Mouse (Mus musculus) retina, embryonic 14.5 days (tissue): ENCODE measurements around the gene Skap1.
"Not testable (repeated sequence)": the region's sequence is repeated elsewhere in the genome, so short reads cannot be mapped to it uniquely, and the experiment has no call there.

Experiments used
- DNase-seq: peaks from one replicate; pipeline ENCODE4 v3.0.0-alpha.2; 2015; ENCODE audit warnings: low spot score

Skap1 gene

DNA sequence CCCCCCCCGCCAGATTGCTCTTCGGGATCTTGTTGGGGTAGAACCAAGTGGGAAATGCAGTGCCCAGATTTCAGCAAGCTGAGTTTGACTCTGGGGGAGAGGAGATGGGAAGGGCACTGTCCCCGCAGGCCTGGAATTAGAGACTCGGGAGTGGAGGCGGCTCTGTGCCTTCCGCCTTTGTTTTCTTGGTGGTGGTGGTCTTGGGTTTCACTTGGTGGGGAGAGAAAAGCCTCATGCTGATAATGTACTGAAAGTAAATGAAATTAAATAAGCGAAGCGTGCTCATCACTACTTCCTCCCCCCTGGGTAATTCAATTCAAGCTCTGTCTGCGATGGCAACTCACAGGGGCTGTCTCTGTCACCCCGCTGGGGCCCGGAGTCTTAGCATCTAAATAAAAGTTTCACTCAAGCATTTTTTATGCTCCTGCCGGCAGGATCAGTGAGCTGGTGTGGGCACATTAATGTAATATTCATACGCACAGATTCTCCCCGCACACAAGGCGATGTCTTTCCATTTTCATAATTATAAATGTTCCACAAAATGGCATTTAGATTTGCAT, 231.9 kb downstream of the Skap1 start:
- peak; percentile 31 for DNase-seq

DNA sequence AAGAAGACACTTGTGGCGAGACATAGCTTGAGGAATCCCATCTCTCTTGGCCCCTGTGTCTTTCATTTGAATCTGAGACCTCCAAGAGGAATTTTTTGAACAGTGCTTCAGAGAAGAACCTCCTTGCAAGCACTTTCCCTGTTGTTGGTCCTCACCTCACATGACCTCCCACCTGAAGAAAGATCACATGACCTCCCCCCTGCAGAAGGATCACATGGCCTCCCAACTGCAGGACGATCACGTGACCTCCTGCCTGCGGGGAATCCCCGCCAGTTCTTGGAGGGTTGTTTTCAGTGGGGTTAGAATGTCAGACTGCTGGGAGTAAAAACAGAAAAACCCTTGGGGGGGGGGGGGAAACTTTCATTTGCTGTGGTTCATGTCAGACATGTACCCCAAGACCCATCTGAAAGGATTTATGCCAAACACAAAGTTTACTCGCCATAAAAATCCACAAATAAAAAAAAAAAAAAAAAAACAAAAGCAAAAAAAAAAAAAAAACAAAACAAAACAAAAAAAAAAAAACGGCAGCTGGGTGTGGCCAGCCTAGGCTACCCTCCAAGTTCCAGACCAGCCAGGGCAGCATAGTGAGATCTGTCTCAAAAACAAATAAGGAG, 232.6 kb downstream of the Skap1 start:
- DNase-seq = peak; percentile 62

DNA sequence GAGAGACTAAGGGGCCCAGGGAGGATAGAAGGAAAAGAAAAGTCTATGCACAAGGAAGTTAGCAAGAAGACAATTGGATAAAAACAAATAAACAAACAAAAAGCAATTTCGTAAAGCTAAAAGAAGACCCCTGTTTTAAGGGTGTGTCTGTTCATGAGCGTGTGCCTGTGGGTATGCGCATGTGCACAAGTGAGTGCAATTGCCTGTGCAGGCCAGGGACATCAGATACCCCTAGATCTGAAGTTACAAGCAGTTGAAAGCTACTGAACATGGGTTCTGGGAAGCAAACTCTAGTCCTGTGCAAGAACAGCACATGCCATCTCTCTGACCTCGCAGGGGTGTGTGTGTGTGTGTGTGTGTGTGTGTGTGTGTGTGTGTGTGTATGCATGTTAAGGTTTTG, 233.1 kb downstream of the Skap1 start:
- DNase-seq = no peak

DNA sequence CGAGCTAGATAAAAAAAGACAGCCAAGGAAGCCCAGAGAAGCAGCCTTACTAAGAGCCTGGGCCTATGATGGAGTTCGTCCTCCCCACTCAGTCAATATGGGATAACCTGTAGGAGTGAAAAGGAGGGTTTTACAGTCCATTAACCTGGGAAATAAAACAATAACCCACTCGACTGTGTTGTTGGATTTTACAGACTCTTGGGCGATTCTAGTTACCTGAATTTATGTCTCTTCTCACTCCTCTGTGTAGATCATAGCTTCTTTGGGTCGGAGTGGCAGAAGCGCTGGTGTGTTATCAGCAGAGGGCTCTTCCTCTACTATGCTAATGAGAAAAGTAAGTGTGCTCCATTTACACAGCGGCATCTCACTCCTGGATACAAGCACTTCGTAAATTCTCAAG, 239.4 kb downstream of the Skap1 start:
- no peak for DNase-seq

DNA sequence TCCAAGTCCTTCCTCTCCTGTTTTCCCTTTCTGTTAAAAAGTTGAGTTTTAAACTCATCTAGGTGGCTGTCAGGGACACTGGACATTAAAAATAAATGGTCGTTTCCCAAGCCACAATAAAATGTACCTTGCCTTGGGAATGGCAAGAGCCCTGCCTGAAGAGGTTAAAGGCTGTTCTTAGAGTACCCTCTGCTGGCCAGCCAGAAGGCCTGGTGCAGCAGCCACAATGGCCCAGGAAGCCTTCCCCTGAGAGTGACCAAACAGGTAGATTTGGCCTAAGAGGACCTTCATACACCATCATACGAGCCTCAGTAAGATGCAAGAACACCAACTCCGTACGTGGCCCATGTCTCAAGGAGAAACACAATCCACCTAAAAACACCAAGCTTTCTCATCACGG, 246.9 kb downstream of the Skap1 start:
- no peak for DNase-seq

DNA sequence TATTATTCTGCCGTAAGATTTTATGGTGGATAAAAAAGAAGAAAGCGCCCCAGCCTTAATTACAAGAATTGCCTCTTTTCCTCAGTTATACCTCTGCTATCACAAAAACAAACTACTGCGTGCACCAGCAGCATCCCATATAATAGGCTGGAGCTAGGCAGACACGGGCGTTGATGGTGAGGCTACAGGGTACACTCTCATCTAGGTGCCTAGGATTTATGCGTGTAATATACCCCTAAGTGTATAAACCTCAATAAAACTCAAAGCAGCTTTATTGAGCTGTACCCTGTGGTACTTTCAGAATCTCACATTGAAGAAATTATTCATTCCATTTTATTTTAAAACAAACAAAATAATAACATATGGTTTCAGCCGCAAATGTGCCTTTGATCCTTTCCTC, 247.3 kb downstream of the Skap1 start:
- DNase-seq = no peak

DNA sequence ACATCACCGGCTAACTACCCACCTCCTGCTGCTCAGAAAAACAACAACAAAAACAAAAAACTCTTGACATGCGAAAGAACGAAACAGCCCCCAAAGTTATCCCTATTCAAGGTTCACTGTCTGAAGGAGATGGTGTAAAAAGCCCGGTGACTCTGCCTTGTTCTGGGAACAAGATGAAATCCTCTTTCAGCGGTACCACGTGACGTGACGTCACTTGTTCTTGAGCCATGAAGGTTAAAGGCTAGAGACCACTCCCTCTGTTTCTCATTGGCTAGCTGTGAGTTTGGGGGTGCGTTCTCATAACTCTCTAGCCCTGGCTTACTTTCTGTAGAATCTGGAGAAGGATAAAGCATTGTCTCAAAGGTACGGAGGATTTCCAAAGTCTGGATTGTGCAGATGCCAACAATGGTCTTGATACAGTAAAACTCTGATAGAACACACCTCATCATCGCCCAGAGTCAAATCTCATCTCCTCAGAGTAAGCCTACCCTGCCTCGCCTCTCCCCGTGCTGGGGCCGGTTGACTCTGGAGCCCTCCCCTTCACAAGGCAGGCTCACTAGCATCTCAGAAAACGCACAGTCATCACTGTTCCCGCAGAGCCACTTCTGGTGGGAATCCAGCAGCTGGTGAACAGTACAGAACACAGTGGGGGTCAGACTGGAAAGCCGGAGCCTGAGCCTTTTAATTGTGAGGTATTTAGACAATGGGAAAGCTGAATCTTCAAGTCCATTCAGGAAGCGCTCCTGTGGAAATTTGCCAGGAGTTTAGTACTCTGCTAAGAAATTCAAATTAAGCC, 249.0 kb downstream of the Skap1 start:
- peak; percentile 69 for DNase-seq

DNA sequence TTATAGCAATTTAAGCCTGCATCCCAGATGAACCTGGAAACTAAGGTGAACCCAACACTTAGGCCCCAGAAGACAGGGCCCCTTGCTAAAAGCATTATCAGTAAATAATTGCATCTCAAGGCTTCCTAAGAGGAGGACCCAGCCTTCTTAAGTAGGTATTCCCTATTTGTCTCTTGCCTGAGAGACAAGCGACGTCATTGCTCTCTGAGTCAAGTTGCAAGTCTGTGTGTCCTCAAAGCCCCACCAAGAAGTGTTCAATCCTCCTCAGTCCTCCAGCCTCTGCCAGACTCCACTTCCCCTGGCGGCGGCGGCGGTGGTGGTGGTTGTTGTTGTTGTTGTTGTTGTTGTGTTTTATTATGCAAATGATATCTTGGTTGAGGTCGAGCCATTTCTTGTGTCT, 249.6 kb downstream of the Skap1 start:
- no peak for DNase-seq

DNA sequence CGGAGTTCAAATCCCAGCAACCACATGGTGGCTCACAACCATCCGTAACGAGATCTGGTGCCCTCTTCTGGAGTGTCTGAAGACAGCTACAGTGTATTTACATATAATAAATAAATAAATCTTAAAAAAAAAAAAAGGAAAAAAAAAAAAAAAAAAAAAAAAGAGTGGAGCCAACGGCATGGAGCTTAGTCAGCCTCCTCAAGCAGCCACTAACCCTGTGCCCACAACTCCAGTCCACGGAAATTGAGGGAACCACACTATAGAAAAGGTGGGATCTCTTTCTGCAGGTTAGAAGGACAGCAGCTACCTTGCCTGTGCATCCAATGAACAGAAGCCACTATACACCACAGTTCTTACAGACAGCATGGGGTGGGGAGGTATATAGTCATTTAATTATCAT, 250.8 kb downstream of the Skap1 start:
- not testable (repeated sequence) for DNase-seq

DNA sequence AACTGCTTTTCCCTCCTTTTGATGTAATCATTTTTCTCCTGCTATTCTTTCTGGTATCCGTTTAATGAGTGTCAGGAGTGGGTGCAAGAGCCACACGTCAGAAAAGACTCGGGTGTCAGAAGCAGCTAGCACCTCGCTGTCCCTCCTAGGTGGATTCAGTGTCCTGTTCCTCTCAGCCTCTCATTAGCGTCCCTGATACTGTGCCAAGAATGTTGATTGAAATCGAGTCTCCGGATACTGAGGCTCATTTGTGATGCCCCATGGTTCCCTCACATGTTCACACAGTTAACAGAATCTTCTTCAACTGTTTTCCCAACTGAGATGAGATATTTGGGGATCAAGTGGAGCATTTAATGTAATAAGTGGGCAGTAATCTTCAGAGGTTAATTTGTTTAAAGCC, 254.2 kb downstream of the Skap1 start:
- no peak for DNase-seq

DNA sequence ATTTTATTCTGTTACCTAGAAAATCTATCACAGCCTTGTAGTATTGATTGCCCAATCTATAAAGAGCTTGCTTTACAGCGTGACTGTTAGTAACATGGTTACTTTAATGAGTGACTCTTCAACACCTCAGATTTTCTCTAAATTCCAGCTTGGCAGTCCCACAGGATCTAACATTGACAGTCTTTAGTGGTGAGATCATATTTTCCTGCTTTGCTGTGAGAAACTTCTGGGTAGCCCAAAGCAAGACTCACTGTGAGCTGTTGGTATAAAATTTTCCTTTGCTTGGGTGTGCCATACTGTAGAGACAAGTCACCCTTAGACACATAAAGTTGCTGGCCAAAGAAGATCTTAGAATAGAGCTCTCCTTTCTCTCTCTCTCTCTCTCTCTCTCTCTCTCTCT, 261.4 kb downstream of the Skap1 start:
- DNase-seq = no peak

DNA sequence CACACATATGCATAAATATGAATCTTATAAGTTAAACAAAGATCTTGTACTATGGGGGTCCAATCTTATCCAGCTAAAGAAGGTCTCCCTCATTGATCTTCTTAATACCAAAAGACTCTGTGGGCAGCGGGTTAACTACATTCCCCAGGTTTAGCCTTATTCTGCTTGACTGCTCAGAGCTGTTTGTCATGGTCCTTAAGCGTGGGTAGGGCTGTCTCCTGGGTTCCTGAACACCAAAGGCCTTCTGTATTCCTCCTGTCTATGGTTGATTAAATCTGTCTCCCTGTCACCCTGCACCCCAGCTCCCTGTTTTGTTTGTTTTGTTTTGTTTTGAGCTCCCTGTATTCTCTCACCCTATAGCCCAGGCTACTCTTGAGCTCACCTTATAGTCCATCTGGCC, 264.2 kb downstream of the Skap1 start:
- no peak for DNase-seq

DNA sequence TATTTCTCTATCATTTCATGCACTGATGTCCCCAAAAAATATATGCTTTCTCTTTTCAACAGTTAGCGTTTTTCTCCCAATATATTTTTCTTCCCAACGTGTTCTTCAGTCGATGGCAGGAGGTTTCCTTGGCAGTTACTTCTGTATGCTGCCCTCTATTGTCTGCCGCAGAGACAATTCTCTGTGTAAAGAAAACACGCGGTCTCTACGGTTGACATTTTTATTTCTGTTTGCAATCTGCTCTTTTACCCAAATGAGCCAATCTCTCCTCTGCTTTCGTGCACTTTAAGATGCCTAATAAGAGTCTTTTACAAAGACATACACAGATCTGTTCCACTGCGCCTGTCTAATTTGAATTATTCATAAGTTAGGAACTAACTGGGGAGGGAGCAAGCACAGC, 265.1 kb downstream of the Skap1 start:
- DNase-seq = no peak

DNA sequence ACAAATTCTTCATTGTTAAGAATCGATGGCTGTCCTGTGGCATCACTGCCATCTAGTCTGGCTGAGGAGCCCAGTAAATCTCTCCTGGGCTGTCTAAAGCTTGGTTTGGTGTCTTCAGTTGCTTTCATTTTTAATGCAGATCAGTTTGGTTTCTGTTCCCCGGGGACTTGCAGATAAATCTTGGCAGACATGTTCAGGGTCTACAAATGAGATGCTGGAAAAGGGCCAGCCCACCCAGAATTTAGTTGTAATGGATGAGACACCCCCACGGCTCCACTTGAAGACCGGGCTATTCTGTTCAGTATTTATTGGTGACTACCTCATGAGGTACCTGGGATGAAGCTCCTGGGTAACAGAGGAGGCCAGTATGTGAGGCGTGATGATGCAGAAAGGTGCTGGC, 265.9 kb downstream of the Skap1 start:
- DNase-seq = no peak

DNA sequence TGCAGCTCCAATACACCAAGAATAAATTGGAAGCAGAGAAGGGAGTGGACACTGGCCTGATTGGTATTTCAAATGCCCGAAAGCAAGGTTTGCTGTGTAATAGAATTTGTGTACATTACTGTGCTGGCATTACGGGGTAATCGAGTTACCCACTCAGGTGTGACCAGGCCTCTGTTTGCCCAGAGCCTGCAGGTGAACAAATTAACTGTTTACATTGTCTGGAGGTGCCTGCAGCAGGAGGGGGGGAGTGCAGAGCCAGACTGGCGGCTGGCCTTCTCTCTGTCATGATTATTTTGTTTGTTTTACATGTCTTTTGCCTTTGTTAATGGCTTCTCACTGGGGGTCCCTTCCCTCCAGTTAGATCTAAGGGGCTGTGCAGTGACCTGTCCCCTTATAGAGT, 268.3 kb downstream of the Skap1 start:
- no peak for DNase-seq

DNA sequence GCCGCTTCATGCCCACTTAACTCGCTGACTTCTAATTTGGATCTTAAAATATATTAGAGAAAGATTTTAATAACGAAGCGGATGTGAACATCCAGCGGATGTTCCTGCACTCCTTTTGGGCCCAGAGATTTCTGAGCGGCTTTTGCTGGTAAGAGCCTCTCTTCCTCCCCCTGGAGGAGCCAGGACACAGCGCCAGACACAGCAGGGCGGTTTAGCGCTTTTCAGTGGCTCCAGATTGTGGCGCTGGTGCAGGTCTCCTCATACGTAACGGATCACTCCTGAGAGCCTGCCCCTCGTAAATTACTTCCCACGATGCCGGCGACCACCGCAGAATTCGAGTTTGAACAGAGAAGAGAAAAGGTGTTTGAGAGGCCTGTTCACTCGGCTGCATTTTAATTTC, 271.5 kb downstream of the Skap1 start:
- peak; percentile 84 for DNase-seq

DNA sequence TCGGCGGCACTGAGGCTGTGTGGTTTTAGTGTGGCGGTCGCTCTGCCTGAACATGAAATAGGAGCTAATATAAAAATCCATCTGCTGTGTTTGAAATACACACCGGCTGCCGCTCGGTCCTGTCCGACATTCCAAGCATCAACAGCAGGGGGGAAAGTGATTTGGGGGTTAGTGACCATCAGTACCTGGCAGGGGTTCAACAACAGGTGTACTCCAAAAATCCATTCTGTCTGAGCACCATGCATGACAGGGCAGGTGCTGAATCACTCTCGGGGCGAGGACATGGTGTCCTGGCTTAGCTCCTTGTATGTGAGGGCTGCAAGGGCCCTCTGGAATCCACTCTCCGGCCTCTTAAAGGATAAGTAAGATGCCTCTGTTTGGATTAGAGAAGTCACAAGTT, 272.0 kb downstream of the Skap1 start:
- DNase-seq = no peak

DNA sequence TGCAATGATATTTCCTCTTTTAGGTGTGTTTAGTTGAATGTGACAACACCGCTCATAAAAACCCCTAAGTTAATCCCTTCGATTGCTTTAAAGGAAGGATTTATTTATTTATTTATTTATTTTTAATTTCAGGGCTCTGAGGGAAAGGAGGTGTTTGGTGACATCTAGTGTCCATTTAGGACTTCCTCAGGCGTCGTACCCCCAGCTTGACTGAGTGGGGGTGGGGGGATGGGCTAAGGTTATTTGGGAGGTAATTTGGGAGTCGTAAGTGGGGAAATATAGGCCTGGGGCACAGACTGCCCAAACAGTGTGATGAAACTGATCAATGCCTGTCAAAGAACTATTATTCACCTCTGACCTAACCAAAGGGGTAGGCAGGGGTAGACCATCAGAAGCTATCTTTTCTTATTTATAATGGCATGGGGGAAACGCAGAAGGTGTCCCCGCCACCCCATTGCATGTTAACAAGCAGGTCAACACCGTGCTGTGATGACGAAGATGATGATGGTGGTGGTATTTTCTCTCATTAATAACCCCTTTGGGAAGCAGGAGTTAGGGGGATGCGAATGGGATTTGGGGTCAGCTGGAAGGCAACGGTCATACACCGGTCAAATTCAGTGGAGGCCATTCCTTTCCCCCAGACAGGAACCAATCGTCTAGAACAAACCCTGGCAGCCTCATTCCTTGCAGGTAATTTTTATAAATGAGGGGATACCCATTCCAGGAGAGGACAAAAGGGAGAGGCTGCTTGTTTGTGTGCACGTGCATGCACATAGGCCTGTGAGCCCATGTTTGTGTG, 273.5 kb downstream of the Skap1 start:
- DNase-seq = no peak

DNA sequence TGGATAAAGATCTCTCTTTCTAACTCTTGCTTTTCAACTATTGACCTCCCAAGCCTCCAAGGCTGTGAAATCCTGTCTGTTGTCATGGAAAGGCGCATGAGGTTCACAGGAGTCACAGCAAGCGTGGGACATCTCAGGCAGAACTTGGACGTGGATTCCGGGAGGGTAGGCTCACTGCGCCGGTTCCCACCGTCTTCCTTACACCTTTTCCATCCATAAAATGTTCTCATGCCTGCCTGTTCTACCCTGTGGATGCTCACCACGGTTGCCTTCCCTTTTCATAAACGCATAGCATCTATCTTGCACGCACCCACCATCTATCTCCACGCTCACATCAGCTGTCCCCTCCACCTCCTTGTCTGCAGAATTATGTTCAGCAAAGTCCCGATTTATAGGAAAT, 276.4 kb downstream of the Skap1 start:
- DNase-seq = no peak

DNA sequence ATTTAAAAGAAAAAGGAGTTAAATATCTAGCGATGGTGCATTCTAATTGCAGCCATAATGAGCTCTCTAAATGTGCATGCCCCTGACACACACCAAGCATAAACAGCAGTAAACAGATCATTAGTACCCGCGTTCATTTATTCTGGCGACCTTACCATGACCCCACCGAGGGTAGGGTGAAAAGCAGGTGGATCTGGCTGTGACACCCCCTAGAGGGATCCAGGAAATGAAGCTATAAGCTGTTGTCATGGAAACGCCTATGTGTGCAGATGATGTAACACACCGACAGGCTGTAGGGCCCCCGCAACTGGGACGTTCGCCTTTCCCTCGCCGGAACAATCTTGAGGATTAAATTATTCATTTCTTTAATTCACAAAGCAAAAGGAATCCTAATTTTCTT, 277.6 kb downstream of the Skap1 start:
- peak; percentile 69 for DNase-seq

DNA sequence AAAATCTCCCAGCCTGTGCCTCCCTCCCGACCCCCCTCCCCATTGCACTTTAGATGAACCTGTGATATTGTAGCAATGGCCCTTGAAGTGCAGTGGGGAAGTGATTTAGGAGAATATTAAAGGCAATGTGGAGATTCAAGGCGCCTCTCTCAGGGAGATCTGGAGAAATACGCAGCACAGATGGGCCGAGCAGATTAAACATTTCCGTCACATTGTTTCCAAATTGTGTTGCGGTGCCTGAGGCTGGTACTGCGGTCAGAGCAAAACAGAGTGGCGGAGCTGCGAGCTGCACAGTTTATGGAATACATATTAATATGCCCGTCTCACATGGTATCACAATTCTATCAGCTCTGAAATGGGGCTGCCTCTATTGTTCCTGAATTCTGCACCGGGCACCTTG, 278.6 kb downstream of the Skap1 start:
- no peak for DNase-seq

DNA sequence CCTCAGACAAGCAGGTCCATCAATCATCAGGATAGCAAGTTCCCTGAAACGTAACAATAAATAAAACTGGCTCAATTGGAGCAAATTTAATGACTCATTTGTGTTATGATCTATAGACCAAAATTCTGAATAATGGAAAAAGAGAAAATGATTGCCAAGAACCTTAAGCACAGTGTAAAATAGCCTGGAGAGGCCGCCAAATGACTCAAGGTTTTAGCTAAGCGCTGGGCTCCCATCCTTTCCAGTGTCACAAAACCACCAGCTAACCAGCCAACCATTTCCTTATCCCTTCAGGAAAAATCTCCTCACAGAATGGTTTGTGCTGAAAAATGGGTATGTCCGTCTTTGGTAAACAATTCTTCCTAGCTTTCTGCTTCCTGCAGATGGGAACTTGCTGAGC, 279.5 kb downstream of the Skap1 start:
- DNase-seq = no peak

DNA sequence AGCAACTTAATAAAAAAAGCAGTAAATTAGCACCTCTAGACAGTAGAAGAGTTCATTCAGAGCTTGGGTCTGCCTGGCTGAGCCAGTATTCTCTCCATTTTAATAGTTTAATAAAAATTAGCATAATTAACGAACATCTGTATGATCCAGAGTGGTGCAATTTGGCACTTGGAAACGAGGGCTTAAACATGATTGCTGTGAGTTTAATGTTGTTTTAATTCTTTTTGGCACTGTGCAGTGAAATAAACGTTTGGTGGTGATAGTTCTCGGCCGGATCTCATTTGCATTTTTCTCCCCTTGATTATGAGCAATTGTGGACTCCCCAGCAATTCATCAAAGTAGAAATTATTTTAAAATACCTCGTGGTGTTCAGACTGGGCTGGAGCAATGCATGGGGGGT, 282.3 kb downstream of the Skap1 start:
- DNase-seq = no peak
